Mouse (Mus musculus): Measurements from ENCODE around the gene Map4k1.

- TF ChIP-seq GATA1 (IDR thresholded peaks at IDR 0.05; ENCODE audit: borderline replicate concordance, low read length), result no peak
- TF ChIP-seq FLI1 (IDR thresholded peaks at IDR 0.05; ENCODE audit: low read length), result no peak
These were observed 45.1 kb upstream of the Map4k1 start for GRCm38 (mm10) chr7:28936787-28937186.

All from megakaryocyte, embryonic 14.5 days (primary cell).